Mouse (Mus musculus) limb, embryonic 11.5 days (tissue): ENCODE results near the gene Olfr988. TPM values are rescaled to one million over a fixed set of nuclear protein-coding genes. Genes with fewer than 3 reads are reported as not detected.
"Not testable (repeated sequence)": the region's sequence is repeated elsewhere in the genome, so short reads cannot be mapped to it uniquely, and the experiment has no call there.

Source experiments
- ATAC-seq: fragments of 200-750 bp; cut with Nextera tagmentation; 2 replicates; pipeline ENCODE4 v1.8.0; 2017; ENCODE audit warnings: low read depth; ENCODE audit not compliant: insufficient number of reproducible peaks, low FRiP score, low TSS enrichment
- DNase-seq: peaks from one replicate; pipeline ENCODE4 v3.0.0-alpha.2; 2015; ENCODE audit warnings: low spot score
- H3K27ac ChIP-seq: fragments of 300-500 bp; sonication (generic); replicated peaks from 2 replicates; pipeline ENCODE4 v1.5.1; 2014; ENCODE audit warnings: low read depth, mild to moderate bottlenecking, low read length
- H3K27me3 ChIP-seq: fragments of 300-500 bp; sonication (generic); 2 replicates; pipeline ENCODE4 v1.6.1; 2014; ENCODE audit warnings: mild to moderate bottlenecking, low read length, mixed read lengths; ENCODE audit not compliant: control insufficient read depth, insufficient read depth
- H3K36me3 ChIP-seq: fragments of 300-500 bp; sonication (generic); 2 replicates; pipeline ENCODE4 v1.6.1; 2014; ENCODE audit warnings: mild to moderate bottlenecking, low read length, moderate library complexity, mixed read lengths; ENCODE audit not compliant: control insufficient read depth, insufficient read depth
- H3K4me1 ChIP-seq: fragments of 300-500 bp; sonication (generic); 2 replicates; pipeline ENCODE4 v1.6.1; 2014; ENCODE audit warnings: low read length, mixed read lengths; ENCODE audit not compliant: control insufficient read depth, insufficient read depth
- H3K4me2 ChIP-seq: fragments of 300-500 bp; sonication (generic); 2 replicates; pipeline ENCODE4 v1.6.1; 2014; ENCODE audit warnings: low read depth, mild to moderate bottlenecking, moderate library complexity; ENCODE audit not compliant: severe bottlenecking
- H3K4me3 ChIP-seq: fragments of 300-500 bp; sonication (generic); 2 replicates; pipeline ENCODE4 v1.5.1; 2014; ENCODE audit warnings: low read depth, low read length
- H3K9ac ChIP-seq: fragments of 300-500 bp; sonication (generic); 2 replicates; pipeline ENCODE4 v1.6.1; 2014; ENCODE audit warnings: mild to moderate bottlenecking, low read length
- H3K9me3 ChIP-seq: fragments of 300-500 bp; sonication (generic); 2 replicates; pipeline ENCODE4 v1.6.1; 2016; ENCODE audit warnings: low read length; ENCODE audit not compliant: control insufficient read depth
- WGBS: fragments of 180-500 bp; shearing (Covaris S2); extraction: QIAGEN DNeasy Blood & Tissue Kit; methylation state at CpG from one replicate; pipeline ENCODE4 v1.1.7; 2014; 5-methylcytosine and 5-hydroxymethylcytosine counted together
- polyA plus RNA-seq: library from polyadenylated mRNA; unstranded; fragments of >200 nt; fragmentation: Nextera tagmentation; extraction: Ambion mirVana; gene quantifications from 2 replicates; pipeline ENCODE4 v1.2.1, GENCODE M21; 2014

Gene Olfr988
- not detected in 2 replicates for polyA plus RNA-seq

- H3K4me1 ChIP-seq, H3K27me3 ChIP-seq, ATAC-seq, H3K9me3 ChIP-seq, H3K36me3 ChIP-seq, H3K9ac ChIP-seq, H3K27ac ChIP-seq, DNase-seq, H3K4me3 ChIP-seq, H3K4me2 ChIP-seq: not testable (repeated sequence)
Observed at GRCm38 (mm10) chr2:85363127-85363526, at the start of gene Olfr988. Olfr988 (minus strand) TSS chr2:85363227.

- DNase-seq (no peak), ATAC-seq (no peak)
- H3K4me2 ChIP-seq = no peak within 1 kb of the TSS
- WGBS = 59% methylated on average over 2 of the region's 2 CpGs
- H3K27me3 ChIP-seq = no peaks in the 10 kb centered on the region
- H3K36me3 ChIP-seq = no peaks in the 10 kb centered on the region
- no peak within 1 kb of the TSS for H3K27ac ChIP-seq
- no peaks in the 10 kb centered on the region for H3K4me1 ChIP-seq
- H3K4me3 ChIP-seq = no peak within 1 kb of the TSS
- H3K9me3 ChIP-seq = no peaks in the 10 kb centered on the region
- H3K9ac ChIP-seq = no peak within 1 kb of the TSS
Observed at GRCm38 (mm10) chr2:85409369-85409768, 46.3 kb upstream of the Olfr988 start, which contains the start of gene Olfr992. Olfr992 (minus strand) TSS chr2:85409469.

GRCm38 (mm10) chr2:85339972-85340371 lies 23.1 kb downstream of the Olfr988 start:
- Histone ChIP-seq H3K9ac (no peak overlapping the region), H3K9me3 (no peaks in the 10 kb centered on the region), H3K4me2 (no peak overlapping the region), H3K27me3 (no peaks in the 10 kb centered on the region), H3K4me3 (no peak overlapping the region), H3K36me3 (no peaks in the 10 kb centered on the region), H3K27ac (no peak overlapping the region), H3K4me1 (no peaks in the 10 kb centered on the region)
- 76% methylated on average over 7 of the region's 7 CpGs for WGBS
- no peak for ATAC-seq
- DNase-seq = no peak

GRCm38 (mm10) chr2:85339215-85339614 lies 23.8 kb downstream of the Olfr988 start, which contains the start of gene Olfr987:
Olfr987 (minus strand) TSS chr2:85339315.
- DNase-seq, H3K27ac ChIP-seq, ATAC-seq, H3K4me2 ChIP-seq, H3K27me3 ChIP-seq, H3K4me1 ChIP-seq, H3K36me3 ChIP-seq, H3K4me3 ChIP-seq, H3K9ac ChIP-seq, H3K9me3 ChIP-seq: not testable (repeated sequence)

GRCm38 (mm10) chr2:85319106-85319505 lies 43.9 kb downstream of the Olfr988 start:
- no peak overlapping the region for H3K4me3 ChIP-seq
- H3K27ac ChIP-seq = no peak overlapping the region
- 47% methylated on average over 1 of the region's 1 CpGs for WGBS
- H3K9ac ChIP-seq = no peak overlapping the region
- no peak overlapping the region for H3K4me2 ChIP-seq
- ATAC-seq = no peak
- DNase-seq = no peak
- H3K27me3 ChIP-seq = no peaks in the 10 kb centered on the region
- no peaks in the 10 kb centered on the region for H3K36me3 ChIP-seq
- no peaks in the 10 kb centered on the region for H3K9me3 ChIP-seq
- no peaks in the 10 kb centered on the region for H3K4me1 ChIP-seq

Other genes with a start within 250 kb of the Olfr988 start
- gene Aplnr, start 227.0 kb downstream of the Olfr988 start, polyA plus RNA-seq = 33.4 and 34.9 TPM in 2 replicates
- 0.37 and 0.41 TPM in 2 replicates for gene Lrrc55, start 166.0 kb downstream of the Olfr988 start, polyA plus RNA-seq
- not detected in 2 replicates for gene Olfr987, start 23.9 kb downstream of the Olfr988 start, polyA plus RNA-seq
- gene Olfr992, start 46.2 kb upstream of the Olfr988 start, polyA plus RNA-seq = not detected in 2 replicates
- not detected in 2 replicates for gene Olfr993, start 51.6 kb upstream of the Olfr988 start, polyA plus RNA-seq
- not detected in 2 replicates for gene Olfr994, start 73.2 kb upstream of the Olfr988 start, polyA plus RNA-seq
- not detected in 2 replicates for gene Olfr995, start 80.4 kb upstream of the Olfr988 start, polyA plus RNA-seq
- gene 4833423E24Rik, start 155.8 kb upstream of the Olfr988 start, polyA plus RNA-seq = not detected in 2 replicates
- not detected in 2 replicates for gene Olfr996, start 216.0 kb upstream of the Olfr988 start, polyA plus RNA-seq
- not detected in 2 replicates for gene Olfr998, start 225.7 kb upstream of the Olfr988 start, polyA plus RNA-seq
- gene Olfr1000, start 248.7 kb upstream of the Olfr988 start, polyA plus RNA-seq = not detected in 2 replicates